Mouse (Mus musculus) intestine, embryonic 14.5 days (tissue): ENCODE results near the gene Tubgcp3. TPM values are rescaled to one million over a fixed set of nuclear protein-coding genes. Genes with fewer than 3 reads are reported as not detected.

Source experiments
- ATAC-seq: fragments of 200-750 bp; cut with Nextera tagmentation; replicated peaks from 2 replicates; pipeline ENCODE4 v1.8.0; 2017; ENCODE audit warnings: low read depth, moderate number of reproducible peaks, moderate TSS enrichment, moderate library complexity; ENCODE audit not compliant: low FRiP score, low TSS enrichment
- DNase-seq: peaks from one replicate; pipeline ENCODE4 v3.0.0-alpha.2; 2018; ENCODE audit warnings: low spot score
- H3K27ac ChIP-seq: fragments of 300-500 bp; sonication (generic); 2 replicates; pipeline ENCODE4 v1.5.1; 2014; ENCODE audit warnings: low read depth, mild to moderate bottlenecking, control low read depth
- H3K27me3 ChIP-seq: fragments of 300-500 bp; sonication (generic); replicated peaks from 2 replicates; pipeline ENCODE4 v1.6.1; 2014; ENCODE audit warnings: low read length, control low read depth; ENCODE audit not compliant: control insufficient read depth, insufficient read depth
- H3K36me3 ChIP-seq: fragments of 300-500 bp; sonication (generic); 2 replicates; pipeline ENCODE4 v1.6.1; 2014; ENCODE audit warnings: low read length, control low read depth; ENCODE audit not compliant: control insufficient read depth, insufficient read depth
- H3K4me1 ChIP-seq: fragments of 300-500 bp; sonication (generic); replicated peaks from 2 replicates; pipeline ENCODE4 v1.6.1; 2014; ENCODE audit warnings: low read length, control low read depth, mixed read lengths; ENCODE audit not compliant: control insufficient read depth, insufficient read depth
- H3K4me2 ChIP-seq: fragments of 300-500 bp; sonication (generic); 2 replicates; pipeline ENCODE4 v1.6.1; 2014; ENCODE audit warnings: low read length
- H3K4me3 ChIP-seq: fragments of 300-500 bp; sonication (generic); 2 replicates; pipeline ENCODE4 v1.5.1; 2014; ENCODE audit warnings: low read depth, low read length, control low read depth, mixed read lengths
- H3K9ac ChIP-seq: fragments of 300-500 bp; sonication (generic); 2 replicates; pipeline ENCODE4 v1.6.1; 2014; ENCODE audit warnings: mild to moderate bottlenecking, low read length
- H3K9me3 ChIP-seq: fragments of 300-500 bp; sonication (generic); 2 replicates; pipeline ENCODE4 v1.6.1; 2016; ENCODE audit warnings: low read length, control low read depth; ENCODE audit not compliant: control insufficient read depth
- WGBS: fragments of 180-500 bp; shearing (Covaris S2); extraction: QIAGEN DNeasy Blood & Tissue Kit; methylation state at CpG from one replicate; pipeline ENCODE4 v1.1.7; 2014; 5-methylcytosine and 5-hydroxymethylcytosine counted together
- polyA plus RNA-seq: library from polyadenylated mRNA; unstranded; fragments of >200 nt; fragmentation: Nextera tagmentation; extraction: Ambion mirVana; gene quantifications from 2 replicates; pipeline ENCODE4 v1.2.1, GENCODE M21; 2014

The Tubgcp3 gene
- 49.9 and 53.9 TPM in 2 replicates for polyA plus RNA-seq

- H3K27me3 ChIP-seq = peaks cover 6% of the 10 kb centered on the region; the same call in 1 of the 2 replicates
- ATAC-seq (peak; percentile 88), DNase-seq (peak; percentile 93)
- under 1% methylated on average over 65 of the region's 65 CpGs for WGBS
- H3K27ac ChIP-seq = peak within 1 kb of the TSS; percentile 43
- peak within 1 kb of the TSS; percentile 86 for H3K9ac ChIP-seq
- peak within 1 kb of the TSS; percentile 85 for H3K4me3 ChIP-seq
- H3K9me3 ChIP-seq = no peaks in the 10 kb centered on the region
- no peaks in the 10 kb centered on the region for H3K36me3 ChIP-seq
- H3K4me2 ChIP-seq = peak within 1 kb of the TSS; percentile 81
- H3K4me1 ChIP-seq = peaks cover 16% of the 10 kb centered on the region
These were observed at the start of gene Tubgcp3 for GRCm38 (mm10) chr8:12672056-12672881. Gene Tubgcp3 (minus strand): TSS chr8:12672248.

DNA sequence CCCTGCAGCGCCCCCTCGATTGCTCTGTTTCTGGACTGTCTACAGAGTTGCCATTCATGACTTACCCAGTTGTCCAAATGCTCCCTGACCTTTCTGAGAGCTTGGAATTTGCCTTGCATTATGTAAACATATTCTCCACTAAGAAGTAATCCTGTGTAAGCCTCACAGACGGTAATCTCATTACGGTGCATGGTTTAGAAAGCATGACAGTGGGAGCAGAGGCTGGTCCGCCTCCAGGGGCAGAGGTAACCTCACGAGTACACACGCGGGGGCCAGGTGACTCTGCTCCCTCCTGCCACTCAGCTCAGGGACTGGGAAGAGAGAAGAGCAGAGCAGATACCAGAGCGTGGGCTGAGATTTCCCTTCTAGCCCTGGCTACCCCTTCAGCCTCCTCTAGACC, 47.0 kb upstream of the Tubgcp3 start:
- DNase-seq (no peak), ATAC-seq (no peak)
- Histone ChIP-seq H3K36me3 (no peaks in the 10 kb centered on the region), H3K4me1 (0 out of 2 replicates have a peak, but pooled peaks cover 4% of the 10 kb centered on the region), H3K4me3 (no peak overlapping the region), H3K4me2 (no peak overlapping the region), H3K27ac (no peak overlapping the region), H3K9me3 (no peaks in the 10 kb centered on the region), H3K9ac (no peak overlapping the region), H3K27me3 (no peaks in the 10 kb centered on the region)
- 47% methylated on average over 9 of the region's 9 CpGs for WGBS

DNA sequence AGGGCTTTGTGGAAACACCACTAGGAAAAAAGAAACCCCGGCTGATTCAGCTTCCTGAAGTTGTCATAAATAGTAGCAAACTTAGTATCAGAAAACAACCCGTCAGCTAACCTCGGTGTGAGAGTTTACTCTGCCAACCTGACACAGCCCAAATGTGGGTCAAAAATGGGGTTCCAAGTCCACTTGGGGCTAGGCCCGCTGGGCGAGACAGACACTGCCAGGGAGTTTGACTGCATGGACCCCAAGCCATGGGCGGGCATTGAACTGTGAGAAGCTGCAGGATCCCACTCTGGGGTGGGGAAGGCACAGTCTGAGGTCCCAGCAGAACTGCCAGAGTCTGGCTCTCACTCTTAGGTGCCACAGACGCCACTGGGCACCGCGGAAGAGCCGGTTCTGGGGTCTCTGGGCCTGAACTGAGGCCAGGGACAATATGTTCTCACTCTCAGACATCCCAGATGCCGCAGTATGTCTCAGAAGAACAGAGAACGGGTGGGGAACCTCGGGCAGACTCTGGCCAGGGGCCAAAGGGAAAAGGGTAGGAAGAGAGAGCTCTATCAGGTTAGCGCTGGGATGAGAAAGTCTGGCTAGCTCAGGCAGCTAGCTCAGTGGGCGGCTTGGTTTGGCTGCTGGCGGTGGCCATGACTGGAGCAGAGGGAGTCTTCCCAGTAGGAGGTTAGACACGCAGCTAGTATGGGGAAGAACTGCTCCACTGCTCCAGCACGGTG, 44.0 kb upstream of the Tubgcp3 start:
- H3K27ac ChIP-seq = no peak overlapping the region
- 82% methylated on average over 18 of the region's 18 CpGs for WGBS
- H3K9me3 ChIP-seq = no peaks in the 10 kb centered on the region
- DNase-seq = no peak
- no peak overlapping the region for H3K4me2 ChIP-seq
- no peak overlapping the region for H3K4me3 ChIP-seq
- H3K36me3 ChIP-seq = no peaks in the 10 kb centered on the region
- ATAC-seq = no peak
- no peak overlapping the region for H3K9ac ChIP-seq
- no peaks in the 10 kb centered on the region for H3K4me1 ChIP-seq
- no peaks in the 10 kb centered on the region for H3K27me3 ChIP-seq

DNA sequence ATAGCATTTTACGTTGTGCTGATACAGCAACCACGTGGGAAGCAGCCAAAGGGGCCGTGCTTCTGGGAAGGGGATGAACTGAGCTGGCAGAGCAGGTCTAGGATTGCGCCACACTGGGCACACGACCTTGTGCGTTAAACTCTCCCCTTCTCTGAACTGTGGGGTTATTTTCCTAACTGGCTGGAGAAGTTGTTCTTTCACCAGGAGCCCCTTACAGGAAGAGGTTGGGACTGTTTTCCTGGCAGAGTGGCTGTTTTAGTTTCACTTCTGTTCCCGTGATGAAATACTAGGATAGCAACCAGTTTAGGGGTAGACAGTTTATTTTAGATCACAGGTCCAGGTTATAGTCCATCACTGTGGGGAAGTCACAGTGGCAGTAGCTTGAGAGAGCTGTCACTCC, 39.6 kb upstream of the Tubgcp3 start:
- H3K27ac ChIP-seq = no peak overlapping the region
- 74% methylated on average over 7 of the region's 7 CpGs for WGBS
- no peak overlapping the region for H3K4me3 ChIP-seq
- no peak overlapping the region for H3K9ac ChIP-seq
- H3K27me3 ChIP-seq = no peaks in the 10 kb centered on the region
- H3K36me3 ChIP-seq = no peaks in the 10 kb centered on the region
- H3K4me1 ChIP-seq = no peaks in the 10 kb centered on the region
- ATAC-seq = no peak
- 0 out of 2 replicates have a peak, but pooled peaks cover 2% of the 10 kb centered on the region for H3K9me3 ChIP-seq
- no peak overlapping the region for H3K4me2 ChIP-seq
- DNase-seq = no peak

- DNase-seq (no peak), ATAC-seq (no peak)
- H3K27ac ChIP-seq = no peak overlapping the region
- H3K9ac ChIP-seq = no peak overlapping the region
- no peak overlapping the region for H3K4me3 ChIP-seq
- 87% methylated on average over 4 of the region's 4 CpGs for WGBS
- H3K36me3 ChIP-seq = no peaks in the 10 kb centered on the region
- H3K4me2 ChIP-seq = no peak overlapping the region
- H3K27me3 ChIP-seq = no peaks in the 10 kb centered on the region
- H3K9me3 ChIP-seq = 0 out of 2 replicates have a peak, but pooled peaks cover 2% of the 10 kb centered on the region
- H3K4me1 ChIP-seq = peaks cover 1% of the 10 kb centered on the region; the same call in 1 of the 2 replicates
These were observed 31.5 kb upstream of the Tubgcp3 start for GRCm38 (mm10) chr8:12703597-12703996.

- no peak for DNase-seq
- no peak for ATAC-seq
- Histone ChIP-seq H3K4me2 (no peak overlapping the region), H3K27me3 (no peaks in the 10 kb centered on the region), H3K27ac (no peak overlapping the region), H3K36me3 (no peaks in the 10 kb centered on the region), H3K9ac (no peak overlapping the region), H3K4me1 (peaks cover 3% of the 10 kb centered on the region; the same call in 1 of the 2 replicates), H3K9me3 (0 out of 2 replicates have a peak, but pooled peaks cover 2% of the 10 kb centered on the region), H3K4me3 (no peak overlapping the region)
- 44% methylated on average over 8 of the region's 8 CpGs for WGBS
These were observed 30.2 kb upstream of the Tubgcp3 start for GRCm38 (mm10) chr8:12702290-12702689.

GRCm38 (mm10) chr8:12698660-12699277, 26.7 kb upstream of the Tubgcp3 start:
- ATAC-seq (peak; percentile 65), DNase-seq (no peak)
- Histone ChIP-seq H3K36me3 (no peaks in the 10 kb centered on the region), H3K27me3 (no peaks in the 10 kb centered on the region), H3K27ac (0 out of 2 replicates have a peak overlapping the region, but pooled peaks have one; percentile 33), H3K4me1 (peaks cover 3% of the 10 kb centered on the region; the same call in 1 of the 2 replicates), H3K9me3 (no peaks in the 10 kb centered on the region), H3K4me3 (no peak overlapping the region), H3K9ac (no peak overlapping the region), H3K4me2 (no peak overlapping the region)
- WGBS = 13% methylated on average over 3 of the region's 3 CpGs

GRCm38 (mm10) chr8:12688851-12689250, 16.8 kb upstream of the Tubgcp3 start:
- Histone ChIP-seq H3K27me3 (no peaks in the 10 kb centered on the region), H3K9ac (no peak overlapping the region), H3K4me2 (no peak overlapping the region), H3K9me3 (no peaks in the 10 kb centered on the region), H3K4me1 (peaks cover 5% of the 10 kb centered on the region), H3K36me3 (no peaks in the 10 kb centered on the region), H3K27ac (no peak overlapping the region), H3K4me3 (no peak overlapping the region)
- DNase-seq = no peak
- no peak for ATAC-seq
- WGBS = 57% methylated on average over 7 of the region's 7 CpGs
